Mouse (Mus musculus): ENCODE measurements around the gene Taf8. TPM values are rescaled to one million over a fixed set of nuclear protein-coding genes. Genes with fewer than 3 reads are reported as not detected.

Taf8 gene
- total and polyA plus RNA-seq, 3 experiments, result 15.2 to 25.7 TPM; not detected in 1

GRCm38 (mm10) chr17:47462728-47463388, 39.2 kb downstream of the Taf8 start:
- H3K27ac ChIP-seq (ENCODE audit: control insufficient read depth, low read depth, low read length), result no peak overlapping the region
- no peak overlapping the region for H3K4me3 ChIP-seq (ENCODE audit: control insufficient read depth in 1 of 2, insufficient read depth in 1 of 2, low read depth in 2 of 2, low read length in 2 of 2)
- H3K9me3 ChIP-seq (replicated peaks; ENCODE audit: insufficient read depth, low read length), result no peaks in the 10 kb centered on the region
- TF ChIP-seq MYC (IDR thresholded peaks at IDR 0.05; ENCODE audit: low read depth, low read length), result no peak
- TF ChIP-seq RAD21 (IDR thresholded peaks at IDR 0.05; ENCODE audit: low read depth, low read length), result no peak
- TF ChIP-seq MAFK (IDR thresholded peaks at IDR 0.05; ENCODE audit: borderline replicate concordance, low read depth, low read length), result no peak
- no peak for TF ChIP-seq MAX (IDR thresholded peaks at IDR 0.05; ENCODE audit: low read length)
- TF ChIP-seq POLR2AphosphoS2 (IDR thresholded peaks at IDR 0.05; ENCODE audit: low read length), result no peak
- no peak for TF ChIP-seq BHLHE40 (IDR thresholded peaks at IDR 0.05; ENCODE audit: borderline replicate concordance, low read depth, low read length)
- no peak for TF ChIP-seq TAL1 (IDR thresholded peaks at IDR 0.05; ENCODE audit: low read length)
- no peak for TF ChIP-seq ZKSCAN1 (IDR thresholded peaks at IDR 0.05; ENCODE audit: low read depth, low read length)
- TF ChIP-seq NRF1 (IDR thresholded peaks at IDR 0.05; ENCODE audit: insufficient read depth, low read depth, low read length, poor library complexity, severe bottlenecking), result no peak
- TF ChIP-seq GABPA (IDR thresholded peaks at IDR 0.05; ENCODE audit: low read depth, low read length), result no peak
- no peak for TF ChIP-seq ELF1 (IDR thresholded peaks at IDR 0.05; ENCODE audit: low read depth, low read length)
- TF ChIP-seq MXI1 (IDR thresholded peaks at IDR 0.05; ENCODE audit: low read depth, low read length), result no peak
- TF ChIP-seq CTCF (IDR thresholded peaks at IDR 0.05 in 2 of 3, conservative IDR thresholded peaks at IDR 0.05 in 1 of 3; ENCODE audit: control insufficient read depth in 1 of 3, insufficient read depth in 1 of 3, low read depth in 2 of 3, low read length in 3 of 3, poor library complexity in 1 of 3, severe bottlenecking in 1 of 3), result no peak
- H3K79me2 ChIP-seq (ENCODE audit: control insufficient read depth, insufficient read depth, low read length, poor library complexity), result no peaks in the 10 kb centered on the region
- H3K27me3 ChIP-seq (ENCODE audit: control insufficient read depth in 1 of 2, insufficient read depth in 2 of 2, low read length in 2 of 2), result peaks cover 3 to 5% of the 10 kb centered on the region in 2 experiments; a peak in 3 of 4 replicates
- no peaks in the 10 kb centered on the region for H3K36me3 ChIP-seq (ENCODE audit: control insufficient read depth in 1 of 2, insufficient read depth in 2 of 2, low read length in 2 of 2)
- DNase-seq (ENCODE audit: low read depth, low spot score), result no peak
- H3K9ac ChIP-seq (ENCODE audit: control insufficient read depth, low read depth, low read length, poor library complexity, severe bottlenecking), result no peak overlapping the region
- H3K4me1 ChIP-seq (ENCODE audit: control insufficient read depth in 1 of 2, insufficient read depth in 2 of 2, low read length in 2 of 2), result peaks cover 0 to 6% of the 10 kb centered on the region in 2 experiments; a peak in 2 of 4 replicates

- Histone ChIP-seq H3K79me2 (ENCODE audit: control insufficient read depth, insufficient read depth, low read length, poor library complexity) (no peaks in the 10 kb centered on the region), H3K4me3 (ENCODE audit: control insufficient read depth in 1 of 2, insufficient read depth in 1 of 2, low read depth in 2 of 2, low read length in 2 of 2) (no peak overlapping the region), H3K4me1 (ENCODE audit: control insufficient read depth in 1 of 2, insufficient read depth in 2 of 2, low read length in 2 of 2) (peaks cover 0 to 6% of the 10 kb centered on the region in 2 experiments; a peak in 2 of 4 replicates), H3K36me3 (ENCODE audit: control insufficient read depth in 1 of 2, insufficient read depth in 2 of 2, low read length in 2 of 2) (no peaks in the 10 kb centered on the region), H3K27ac (ENCODE audit: control insufficient read depth, low read depth, low read length) (no peak overlapping the region), H3K9me3 (replicated peaks; ENCODE audit: insufficient read depth, low read length) (no peaks in the 10 kb centered on the region), H3K9ac (ENCODE audit: control insufficient read depth, low read depth, low read length, poor library complexity, severe bottlenecking) (no peak overlapping the region), H3K27me3 (ENCODE audit: control insufficient read depth in 1 of 2, insufficient read depth in 2 of 2, low read length in 2 of 2) (peaks cover 3 to 5% of the 10 kb centered on the region in 2 experiments; a peak in 3 of 4 replicates)
- TF ChIP-seq E2F4 (IDR thresholded peaks at IDR 0.05; ENCODE audit: borderline replicate concordance, low read depth, low read length), result no peak
- no peak for TF ChIP-seq SMC3 (IDR thresholded peaks at IDR 0.05; ENCODE audit: low read depth, low read length)
- no peak for TF ChIP-seq KAT2A (conservative IDR thresholded peaks at IDR 0.05; ENCODE audit: low read depth, low read length)
- no peak for DNase-seq (ENCODE audit: low read depth, low spot score)
Measured at GRCm38 (mm10) chr17:47462209-47462608, 39.9 kb downstream of the Taf8 start.
